Mouse (Mus musculus) left cerebral cortex, adult 9 months (tissue): ENCODE data around the gene Cdkl5.
"Not testable (repeated sequence)": the region's sequence is repeated elsewhere in the genome, so short reads cannot be mapped to it uniquely, and the experiment has no call there.

Experiments used
- DNase-seq, 2 experiments: peaks; one replicate each; pipeline ENCODE4 v3.0.0; 2022; ENCODE audit warnings: low spot score in 2 of 2

Gene Cdkl5

GRCm38 (mm10) chrX:160906952-160907351, 87.6 kb downstream of the Cdkl5 start, which contains the start of gene Gja6:
Gene Gja6 (minus strand): TSS chrX:160907052.
- no peak for DNase-seq

- no peak for DNase-seq
These were observed 88.0 kb downstream of the Cdkl5 start for GRCm38 (mm10) chrX:160906477-160906876.

GRCm38 (mm10) chrX:160905913-160906312, 88.6 kb downstream of the Cdkl5 start:
- no peak for DNase-seq

- no peak for DNase-seq
These were observed 89.3 kb downstream of the Cdkl5 start for GRCm38 (mm10) chrX:160905041-160905678.

- no peak for DNase-seq
These were observed 93.4 kb downstream of the Cdkl5 start for GRCm38 (mm10) chrX:160901118-160901517.

- DNase-seq, result no peak
These were observed 102.4 kb downstream of the Cdkl5 start for GRCm38 (mm10) chrX:160892077-160892476.

GRCm38 (mm10) chrX:160886301-160886700, 108.2 kb downstream of the Cdkl5 start:
- no peak for DNase-seq

GRCm38 (mm10) chrX:160866576-160866975, 127.9 kb downstream of the Cdkl5 start:
- peak in 1 of 2 experiments; percentile 15 for DNase-seq

GRCm38 (mm10) chrX:160865022-160865421, 129.5 kb downstream of the Cdkl5 start:
- no peak for DNase-seq

GRCm38 (mm10) chrX:160863689-160864383, 130.7 kb downstream of the Cdkl5 start:
- DNase-seq, result no peak

GRCm38 (mm10) chrX:160808226-160808625, 186.3 kb downstream of the Cdkl5 start:
- DNase-seq, result no peak

GRCm38 (mm10) chrX:160804409-160805150, 189.9 kb downstream of the Cdkl5 start:
- peak in 1 of 2 experiments; percentile 12 for DNase-seq

- no peak for DNase-seq
These were observed 199.6 kb downstream of the Cdkl5 start for GRCm38 (mm10) chrX:160794920-160795319.

GRCm38 (mm10) chrX:160782276-160782675, 212.2 kb downstream of the Cdkl5 start:
- no peak for DNase-seq

GRCm38 (mm10) chrX:160773033-160773432, 221.5 kb downstream of the Cdkl5 start:
- DNase-seq, result peak; percentile 35 to 40

- DNase-seq, result not testable (repeated sequence)
These were observed 224.9 kb downstream of the Cdkl5 start for GRCm38 (mm10) chrX:160769622-160770021.

- DNase-seq, result no peak
These were observed 226.8 kb downstream of the Cdkl5 start, which contains the start of gene Rs1 for GRCm38 (mm10) chrX:160767713-160768112. Gene Rs1 (plus strand): TSS chrX:160768013.

GRCm38 (mm10) chrX:160766233-160766616, 228.3 kb downstream of the Cdkl5 start:
- DNase-seq, result no peak

GRCm38 (mm10) chrX:160765389-160766232, 228.9 kb downstream of the Cdkl5 start:
- peak; percentile 66 to 94 for DNase-seq

GRCm38 (mm10) chrX:160750808-160751207, 243.7 kb downstream of the Cdkl5 start:
- no peak for DNase-seq

- no peak for DNase-seq
These were observed 245.9 kb downstream of the Cdkl5 start for GRCm38 (mm10) chrX:160748653-160749052.

GRCm38 (mm10) chrX:160745399-160745798, 249.1 kb downstream of the Cdkl5 start:
- no peak for DNase-seq
